ENCODE assay signal across 15 mouse cellular contexts in the genomic region with DNA sequence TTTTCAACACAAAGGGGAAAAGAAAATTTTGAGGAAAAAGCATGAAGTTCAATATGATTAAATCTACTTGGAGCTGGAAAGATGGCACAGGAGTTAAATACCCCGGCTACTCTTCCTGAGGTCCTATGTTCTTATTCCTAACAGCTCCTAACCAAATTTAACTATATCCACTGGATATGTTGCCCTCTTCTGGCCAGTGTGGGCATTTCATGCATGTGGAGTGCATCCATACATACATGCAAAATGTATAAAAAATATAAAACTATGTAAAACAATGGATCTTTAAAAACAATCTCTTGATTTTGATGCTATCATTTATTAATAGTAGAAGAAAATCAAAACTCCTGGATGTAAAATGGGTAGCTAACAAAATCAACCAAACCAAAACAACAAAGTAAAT. TPM values are rescaled to one million over a fixed set of nuclear protein-coding genes. Genes with fewer than 3 reads are reported as not detected.
A peak's percentile ranks its signal among the peaks of the same experiment; 100 is the strongest.
DNase-seq lines count a peak whose midpoint lies in the region; ATAC-seq and TF ChIP-seq lines count a peak whose summit lies in the region.
"Had no signal": no experiment of that assay in that cellular context is flagged by ENCODE, and none has a peak within 500 bp of the region (broad histone marks: within the 10 kb centered on the region; RNA-seq: fewer than 3 reads in every experiment).

No protein-coding gene starts in this region.

- peak; percentile 17; the same call in 1 of the 2 replicates for TF ChIP-seq CTCF in brain, embryonic 14.5 days (IDR thresholded peaks at IDR 0.05; ENCODE audit: borderline replicate concordance, extremely low read depth, insufficient read depth, insufficient read length)

- no peak for ATAC-seq in hindbrain, embryonic 16.5 days
- no peak for ATAC-seq in limb, embryonic 11.5 days (ENCODE audit: insufficient number of reproducible peaks, low FRiP score, low TSS enrichment, low read depth)
- no peak for ATAC-seq in CD4-positive, CD25-positive, alpha-beta regulatory T cell, adult 4 months
- ATAC-seq: activated CD4-positive, CD25-positive, alpha-beta regulatory T cell, adult 4 months had no signal

- TF ChIP-seq POLR2A in brain, embryonic 14.5 days (IDR thresholded peaks at IDR 0.05; ENCODE audit: borderline replicate concordance, extremely low read depth, insufficient read depth, insufficient read length, poor library complexity, severe bottlenecking) = no peak

- no peak overlapping the region for H3K9ac ChIP-seq in hindbrain, embryonic 16.5 days (ENCODE audit: low read depth, low read length)
- H3K9ac ChIP-seq in limb, embryonic 11.5 days (ENCODE audit: low read length) = no peak overlapping the region
- H3K9ac ChIP-seq: embryonic facial prominence, embryonic 15.5 days; limb, embryonic 12.5 days had no signal

- WGBS in hindbrain, embryonic 10.5 days = 90% methylated on average over 1 of the region's 1 CpGs
- 80% methylated on average over 1 of the region's 1 CpGs for WGBS in hindbrain, embryonic 16.5 days
- 91% methylated on average over 1 of the region's 1 CpGs for WGBS in limb, embryonic 11.5 days
- 91% methylated on average over 1 of the region's 1 CpGs for WGBS in limb, embryonic 10.5 days

- no peaks in the 10 kb centered on the region for H3K27me3 ChIP-seq in hindbrain, embryonic 10.5 days (ENCODE audit: insufficient read depth, poor library complexity, severe bottlenecking)
- no peaks in the 10 kb centered on the region for H3K27me3 ChIP-seq in hindbrain, embryonic 16.5 days (replicated peaks; ENCODE audit: control insufficient read depth, insufficient read depth, low read length)
- H3K27me3 ChIP-seq in limb, embryonic 11.5 days (ENCODE audit: control insufficient read depth, insufficient read depth, low read length) = no peaks in the 10 kb centered on the region
- no peaks in the 10 kb centered on the region for H3K27me3 ChIP-seq in limb, embryonic 10.5 days (ENCODE audit: low read depth, poor library complexity, severe bottlenecking)
- H3K27me3 ChIP-seq: CH12.LX; embryonic facial prominence, embryonic 15.5 days; limb, embryonic 12.5 days had no signal

- H3K9me3 ChIP-seq in hindbrain, embryonic 10.5 days = no peaks in the 10 kb centered on the region
- H3K9me3 ChIP-seq in hindbrain, embryonic 16.5 days (ENCODE audit: control insufficient read depth, low read length) = no peaks in the 10 kb centered on the region
- H3K9me3 ChIP-seq in limb, embryonic 11.5 days (ENCODE audit: control insufficient read depth, low read length) = no peaks in the 10 kb centered on the region
- H3K9me3 ChIP-seq in limb, embryonic 10.5 days (replicated peaks) = no peaks in the 10 kb centered on the region
- H3K9me3 ChIP-seq: embryonic facial prominence, embryonic 15.5 days; limb, embryonic 12.5 days had no signal

- no peak overlapping the region for H3K4me2 ChIP-seq in hindbrain, embryonic 16.5 days (ENCODE audit: low read length)
- H3K4me2 ChIP-seq in limb, embryonic 11.5 days (ENCODE audit: low read depth, severe bottlenecking) = no peak overlapping the region
- H3K4me2 ChIP-seq: embryonic facial prominence, embryonic 15.5 days; limb, embryonic 12.5 days had no signal

- DNase-seq in hindbrain, embryonic 10.5 days (ENCODE audit: low spot score) = peak; percentile 8
- DNase-seq in limb, embryonic 11.5 days (ENCODE audit: low spot score) = peak; percentile 25
- DNase-seq in limb, embryonic 10.5 days (ENCODE audit: low spot score) = no peak
- peak; percentile 9 for DNase-seq in ES-CJ7 (ENCODE audit: low read depth, low spot score)
- no peak for DNase-seq in brain, embryonic 14.5 days (ENCODE audit: low read depth)
- no peak for DNase-seq in spleen, adult 18-20 months
- DNase-seq: cerebellum, adult 9-10 months; heart, adult 11 months; lung, postnatal 10 days had no signal

- no peaks in the 10 kb centered on the region for H3K4me1 ChIP-seq in hindbrain, embryonic 10.5 days (replicated peaks)
- no peaks in the 10 kb centered on the region for H3K4me1 ChIP-seq in hindbrain, embryonic 16.5 days (ENCODE audit: control insufficient read depth, insufficient read depth, low read depth, low read length)
- no peaks in the 10 kb centered on the region for H3K4me1 ChIP-seq in limb, embryonic 11.5 days (ENCODE audit: control insufficient read depth, insufficient read depth, low read length)
- H3K4me1 ChIP-seq in limb, embryonic 10.5 days = no peaks in the 10 kb centered on the region
- H3K4me1 ChIP-seq: embryonic facial prominence, embryonic 15.5 days; limb, embryonic 12.5 days had no signal

- H3K4me3 ChIP-seq in hindbrain, embryonic 10.5 days = no peak overlapping the region
- H3K4me3 ChIP-seq in hindbrain, embryonic 16.5 days (ENCODE audit: low read length) = no peak overlapping the region
- no peak overlapping the region for H3K4me3 ChIP-seq in limb, embryonic 11.5 days (ENCODE audit: low read depth, low read length)
- no peak overlapping the region for H3K4me3 ChIP-seq in limb, embryonic 10.5 days
- H3K4me3 ChIP-seq: embryonic facial prominence, embryonic 15.5 days; limb, embryonic 12.5 days had no signal

- H3K36me3 ChIP-seq in hindbrain, embryonic 10.5 days = no peaks in the 10 kb centered on the region
- no peaks in the 10 kb centered on the region for H3K36me3 ChIP-seq in hindbrain, embryonic 16.5 days (ENCODE audit: control insufficient read depth, insufficient read depth, low read length)
- no peaks in the 10 kb centered on the region for H3K36me3 ChIP-seq in limb, embryonic 11.5 days (ENCODE audit: control insufficient read depth, insufficient read depth, low read length)
- H3K36me3 ChIP-seq in limb, embryonic 10.5 days = no peaks in the 10 kb centered on the region
- H3K36me3 ChIP-seq: embryonic facial prominence, embryonic 15.5 days; limb, embryonic 12.5 days had no signal

- no peak overlapping the region for H3K27ac ChIP-seq in hindbrain, embryonic 10.5 days
- H3K27ac ChIP-seq in hindbrain, embryonic 16.5 days (ENCODE audit: low read depth, low read length) = no peak overlapping the region
- H3K27ac ChIP-seq in limb, embryonic 11.5 days (replicated peaks; ENCODE audit: low read depth, low read length) = no peak overlapping the region
- H3K27ac ChIP-seq in limb, embryonic 10.5 days = no peak overlapping the region
- H3K27ac ChIP-seq: embryonic facial prominence, embryonic 15.5 days; limb, embryonic 12.5 days had no signal

RNA-seq across cellular contexts. Expression of gene Ano5, which starts 52.1 kb away (rescaled TPM):
- polyA plus RNA-seq in hindbrain, embryonic 10.5 days (2016; fragmentation: Nextera tagmentation; extraction: Ambion mirVana) = 0.02 and 0.18 TPM in 2 replicates
- 1.1 and 1.4 TPM in 2 replicates for polyA plus RNA-seq in hindbrain, embryonic 16.5 days (2015; fragmentation: Nextera tagmentation; extraction: Ambion mirVana)
- polyA plus RNA-seq in limb, embryonic 11.5 days (2014; fragmentation: Nextera tagmentation; extraction: Ambion mirVana) = 0.09 TPM in 1 of 2 replicates, not detected in the other
- polyA plus RNA-seq in limb, embryonic 10.5 days (2016; fragmentation: Nextera tagmentation; extraction: Ambion mirVana) = 0.01 TPM in 1 of 2 replicates, not detected in the other
- polyA plus RNA-seq in brain, embryonic 14.5 days (2012; rRNA removed) = 0.35 and 0.57 TPM in 2 replicates
- under 1 TPM in 1 of 2 experiments, not detected in 1; 0.07 TPM for polyA plus RNA-seq in CD4-positive, CD25-positive, alpha-beta regulatory T cell, adult 4 months (2017; shearing (Covaris generic))
- polyA plus RNA-seq: activated CD4-positive, CD25-positive, alpha-beta regulatory T cell, adult 4 months had no signal

Comparison
In these comparisons a context has a peak if more than half of its experiments do, and no peak if none do; other contexts are left out.
1. DNase-seq: peak in hindbrain, embryonic 10.5 days (single experiment), limb, embryonic 11.5 days (single experiment) and ES-CJ7 (single experiment); none in limb, embryonic 10.5 days (single experiment), brain, embryonic 14.5 days (single experiment) and spleen, adult 18-20 months (0 of 2).